7 mouse cellular contexts compared by ENCODE assay signal in genomic region chr6:100011520-100012062, GRCm38 (mm10).
DNase-seq lines count a peak whose midpoint lies in the region; ATAC-seq and TF ChIP-seq lines count a peak whose summit lies in the region.

No protein-coding gene starts in this region.

- no peak for TF ChIP-seq POLR2A in brain, embryonic 14.5 days (IDR thresholded peaks at IDR 0.05; ENCODE audit: borderline replicate concordance, extremely low read depth, insufficient read depth, insufficient read length, poor library complexity, severe bottlenecking)

- intact Hi-C loops in heart, postnatal 36 days (cut with DNase I): loop anchor here (2.0 to 5.0 kb wide), 2 partner anchors 37 to 131 kb away; no protein-coding TSS in a partner anchor

- TF ChIP-seq CTCF in brain, embryonic 14.5 days (IDR thresholded peaks at IDR 0.05; ENCODE audit: borderline replicate concordance, extremely low read depth, insufficient read depth, insufficient read length): no peak

- H3K9me3 ChIP-seq in forebrain, embryonic 13.5 days (replicated peaks): no peaks in the 10 kb centered on the region
- H3K9me3 ChIP-seq in liver, embryonic 15.5 days (replicated peaks): no peaks in the 10 kb centered on the region
- H3K9me3 ChIP-seq in neural tube, embryonic 14.5 days (ENCODE audit: control insufficient read depth, low read length): no peaks in the 10 kb centered on the region

- peak overlapping the region; percentile 23; the same call in 1 of the 2 replicates for H3K9ac ChIP-seq in forebrain, embryonic 13.5 days
- H3K9ac ChIP-seq in liver, embryonic 15.5 days: no peak overlapping the region
- no peak overlapping the region for H3K9ac ChIP-seq in neural tube, embryonic 14.5 days (replicated peaks; ENCODE audit: low read depth, low read length)

- peak; percentile 85 for ATAC-seq in forebrain, embryonic 13.5 days
- ATAC-seq in liver, embryonic 15.5 days (ENCODE audit: insufficient read depth): peak; percentile 56
- peak; percentile 88 for ATAC-seq in neural tube, embryonic 14.5 days (ENCODE audit: low read depth)

- peaks cover 23% of the 10 kb centered on the region for H3K4me1 ChIP-seq in forebrain, embryonic 13.5 days
- H3K4me1 ChIP-seq in liver, embryonic 15.5 days (replicated peaks): no peaks in the 10 kb centered on the region
- peaks cover 18% of the 10 kb centered on the region for H3K4me1 ChIP-seq in neural tube, embryonic 14.5 days (ENCODE audit: control insufficient read depth, insufficient read depth, low read length)

- H3K27ac ChIP-seq in forebrain, embryonic 13.5 days: peak overlapping the region; percentile 68
- H3K27ac ChIP-seq in liver, embryonic 15.5 days (replicated peaks): no peak overlapping the region
- peak overlapping the region; percentile 39; the same call in 1 of the 2 replicates for H3K27ac ChIP-seq in neural tube, embryonic 14.5 days (ENCODE audit: low read depth, low read length)

- H3K27me3 ChIP-seq in forebrain, embryonic 13.5 days: no peaks in the 10 kb centered on the region
- peaks cover 41% of the 10 kb centered on the region for H3K27me3 ChIP-seq in liver, embryonic 15.5 days
- peaks cover 10% of the 10 kb centered on the region; the same call in 1 of the 2 replicates for H3K27me3 ChIP-seq in neural tube, embryonic 14.5 days (ENCODE audit: control insufficient read depth, insufficient read depth, low read length)

- no peak overlapping the region for H3K4me3 ChIP-seq in forebrain, embryonic 13.5 days
- H3K4me3 ChIP-seq in liver, embryonic 15.5 days (replicated peaks): no peak overlapping the region
- no peak overlapping the region for H3K4me3 ChIP-seq in neural tube, embryonic 14.5 days (ENCODE audit: low read depth, low read length)

- H3K4me2 ChIP-seq in forebrain, embryonic 13.5 days: peak overlapping the region; percentile 49
- no peak overlapping the region for H3K4me2 ChIP-seq in liver, embryonic 15.5 days
- peak overlapping the region; percentile 30; the same call in 1 of the 2 replicates for H3K4me2 ChIP-seq in neural tube, embryonic 14.5 days (ENCODE audit: low read depth, low read length)

- H3K36me3 ChIP-seq in forebrain, embryonic 13.5 days (ENCODE audit: poor library complexity, severe bottlenecking): no peaks in the 10 kb centered on the region
- no peaks in the 10 kb centered on the region for H3K36me3 ChIP-seq in liver, embryonic 15.5 days (replicated peaks)
- H3K36me3 ChIP-seq in neural tube, embryonic 14.5 days (ENCODE audit: control insufficient read depth, insufficient read depth, low read length): no peaks in the 10 kb centered on the region

- DNase-seq in brain, embryonic 14.5 days (ENCODE audit: low read depth): peak; percentile 90
- DNase-seq in heart, postnatal 36 days: peak; percentile 65 to 79
- peak; percentile 62 to 64 for DNase-seq in kidney, postnatal 36 days
- DNase-seq in spleen, postnatal 14 days (ENCODE audit: low spot score in 2 of 2): no peak

- WGBS in forebrain, embryonic 13.5 days: 29% methylated on average over 17 of the region's 17 CpGs
- WGBS in liver, embryonic 15.5 days (ENCODE audit: insufficient replicate concordance): 6% methylated on average over 17 of the region's 17 CpGs
- 2% methylated on average over 17 of the region's 17 CpGs for WGBS in neural tube, embryonic 14.5 days

Comparison
In these comparisons a context has a peak if more than half of its experiments do, and no peak if none do; other contexts are left out.
1. DNase-seq: peak in brain, embryonic 14.5 days (single experiment), heart, postnatal 36 days (2 of 2) and kidney, postnatal 36 days (2 of 2); none in spleen, postnatal 14 days (0 of 2).
2. Peak in every context shown above with its lines, with median percentiles within 50 percentile points of each other: ATAC-seq.